Mouse (Mus musculus) frontal cortex, adult 2 months (tissue): Measurements from ENCODE around the gene Hist1h2ab. TPM values are rescaled to one million over a fixed set of nuclear protein-coding genes. Genes with fewer than 3 reads are reported as not detected.
"Not testable (repeated sequence)": the region's sequence is repeated elsewhere in the genome, so short reads cannot be mapped to it uniquely, and the experiment has no call there.

ENCODE experiments used
- DNase-seq, 2 experiments: peaks; one replicate each; pipeline ENCODE4 v3.0.0; 2022; ENCODE audit warnings: low spot score in 1 of 2; ENCODE audit errors: extremely low spot score in 1 of 2
- polyA plus RNA-seq: library from polyadenylated mRNA; depleted of rRNA; stranded (reverse); fragments of >200 nt; gene quantifications from 2 replicates; pipeline ENCODE4 v1.2.3, GENCODE M21; 2012; rRNA removed

Gene Hist1h2ab
- polyA plus RNA-seq, 1 experiment = 0.82 TPM

GRCm38 (mm10) chr13:23768834-23769397 is 18.0 kb downstream of the Hist1h2ab start:
- DNase-seq = no peak

- not testable (repeated sequence) for DNase-seq
Observed at GRCm38 (mm10) chr13:23769613-23770012, 18.7 kb downstream of the Hist1h2ab start, which contains the start of gene Trim38. Trim38 (plus strand) TSS chr13:23769913.

GRCm38 (mm10) chr13:23772561-23773313 is 21.8 kb downstream of the Hist1h2ab start:
- peak; percentile 44 to 62 for DNase-seq

DNA sequence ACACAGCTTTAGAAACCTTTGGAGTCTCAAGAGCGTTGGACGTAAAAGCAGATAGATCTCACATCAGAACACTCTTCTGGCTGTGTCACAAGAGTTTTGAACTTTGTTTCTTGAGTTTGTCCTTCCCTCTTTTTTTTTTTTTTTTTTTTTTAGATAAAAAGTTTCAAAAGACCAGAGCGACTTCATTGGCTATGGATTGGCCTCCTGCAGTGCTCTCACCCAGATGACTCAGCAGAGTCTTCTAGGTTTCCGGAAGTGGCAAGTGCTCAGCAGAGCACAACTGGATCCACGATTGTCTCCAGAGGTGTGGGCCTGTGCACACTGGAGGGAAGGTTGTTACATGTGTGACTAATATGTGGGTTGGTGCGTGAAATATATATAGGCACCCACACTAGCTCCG is 27.4 kb downstream of the Hist1h2ab start:
- DNase-seq = no peak

DNA sequence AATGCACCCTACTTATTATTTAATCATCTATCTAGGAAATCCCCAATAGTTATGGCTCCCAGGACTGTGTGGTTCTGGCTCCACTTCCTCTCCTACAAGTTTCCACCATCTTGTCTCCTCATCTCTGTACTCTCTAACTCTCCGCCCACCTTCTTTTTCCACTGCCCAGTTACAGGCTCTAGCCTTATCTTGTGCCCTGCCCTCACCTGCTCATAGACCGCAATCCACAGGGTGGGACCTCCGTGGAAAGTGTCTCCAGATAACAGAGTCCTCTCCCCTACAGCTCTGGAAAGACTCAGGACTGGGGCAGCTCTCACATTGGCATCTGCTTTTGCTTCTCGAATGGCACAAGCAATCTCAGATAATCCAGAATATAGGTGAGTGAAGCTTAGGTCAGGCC is 28.1 kb downstream of the Hist1h2ab start:
- DNase-seq = no peak

DNA sequence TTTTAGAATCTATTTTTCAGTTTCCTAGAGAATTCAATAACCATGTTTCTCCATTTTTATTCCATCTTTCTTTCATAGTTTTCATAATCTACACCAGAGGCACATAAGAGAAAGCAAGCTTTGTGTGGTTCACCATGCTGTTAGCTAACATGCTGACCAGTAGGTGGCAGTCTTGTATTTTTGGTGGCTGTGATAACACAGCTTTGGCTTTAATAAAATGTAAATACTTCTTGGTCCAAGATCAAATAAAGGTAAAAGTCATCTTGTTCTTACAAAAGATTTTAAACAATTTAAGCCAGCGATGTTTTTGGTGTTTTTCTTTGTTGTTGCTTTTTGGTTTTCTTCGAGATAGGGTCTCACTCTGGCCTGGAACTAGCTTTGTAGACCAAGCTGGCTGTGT is 41.6 kb downstream of the Hist1h2ab start:
- DNase-seq = peak; percentile 4 to 79

DNA sequence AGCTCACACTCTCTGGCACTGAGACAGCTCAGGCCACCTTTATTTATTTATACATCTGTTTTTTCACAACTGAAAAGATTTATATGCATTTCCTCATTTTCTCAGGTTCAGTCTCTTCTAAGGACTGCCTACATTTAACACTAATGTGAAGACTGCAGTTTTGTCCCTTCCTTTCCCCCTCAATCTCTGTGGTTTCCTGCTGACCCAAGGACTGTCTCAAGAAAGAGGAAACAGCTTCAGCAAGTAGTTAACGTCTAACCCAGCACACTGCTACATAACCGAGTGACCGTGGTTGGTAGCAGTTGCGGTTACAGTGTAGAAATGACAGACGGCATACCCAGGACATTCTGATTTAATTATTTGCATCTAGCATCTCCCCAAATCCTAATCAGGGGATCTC is 48.5 kb downstream of the Hist1h2ab start:
- DNase-seq = no peak

Other genes starting within 250 kb of the Hist1h2ab start
- gene Hist1h4h, start 220.1 kb upstream of the Hist1h2ab start, polyA plus RNA-seq = 26.6 and 33.5 TPM in 2 replicates
- 3.9 and 9.2 TPM in 2 replicates for gene Hist1h2af, start 217.2 kb upstream of the Hist1h2ab start, polyA plus RNA-seq
- 0.46 and 0.82 TPM in 2 replicates for gene Hist1h3g, start 215.7 kb upstream of the Hist1h2ab start, polyA plus RNA-seq
- gene Hist1h2bh, start 207.7 kb upstream of the Hist1h2ab start, polyA plus RNA-seq = 0.15 and 0.44 TPM in 2 replicates
- 0.22 and 0.59 TPM in 2 replicates for gene Hist1h3f, start 207.1 kb upstream of the Hist1h2ab start, polyA plus RNA-seq
- gene Hist1h4f, start 199.5 kb upstream of the Hist1h2ab start, polyA plus RNA-seq = 2.8 and 3.7 TPM in 2 replicates
- gene Hist1h1d, start 197.9 kb upstream of the Hist1h2ab start, polyA plus RNA-seq = 0.14 and 0.19 TPM in 2 replicates
- 2.2 and 3.3 TPM in 2 replicates for gene Hist1h3e, start 188.8 kb upstream of the Hist1h2ab start, polyA plus RNA-seq
- 0.56 and 1.7 TPM in 2 replicates for gene Hist1h2ae, start 179.9 kb upstream of the Hist1h2ab start, polyA plus RNA-seq
- 9.7 and 10.4 TPM in 2 replicates for gene Hist1h2bg, start 179.7 kb upstream of the Hist1h2ab start, polyA plus RNA-seq
- gene Hist1h2bf, start 176.9 kb upstream of the Hist1h2ab start, polyA plus RNA-seq = 0.80 and 1.6 TPM in 2 replicates
- 1.6 and 1.9 TPM in 2 replicates for gene Hist1h2ad, start 176.7 kb upstream of the Hist1h2ab start, polyA plus RNA-seq
- gene Hist1h3d, start 175.4 kb upstream of the Hist1h2ab start, polyA plus RNA-seq = 2.8 and 3.4 TPM in 2 replicates
- gene Hist1h4d, start 169.5 kb upstream of the Hist1h2ab start, polyA plus RNA-seq = 3.4 and 4.3 TPM in 2 replicates
- 4.3 and 4.7 TPM in 2 replicates for gene Hist1h2be, start 130.0 kb upstream of the Hist1h2ab start, polyA plus RNA-seq
- 2.8 and 3.3 TPM in 2 replicates for gene Hist1h1e, start 128.6 kb upstream of the Hist1h2ab start, polyA plus RNA-seq
- 1.7 and 2.1 TPM in 2 replicates for gene Hist1h2ac, start 67.2 kb upstream of the Hist1h2ab start, polyA plus RNA-seq
- gene Hist1h2bc, start 66.9 kb upstream of the Hist1h2ab start, polyA plus RNA-seq = 154 and 172 TPM in 2 replicates
- gene Hist1h1t, start 55.3 kb upstream of the Hist1h2ab start, polyA plus RNA-seq = not detected in 2 replicates
- gene Hist1h4c, start 52.7 kb upstream of the Hist1h2ab start, polyA plus RNA-seq = 3.1 and 3.3 TPM in 2 replicates
- gene Hfe, start 40.3 kb upstream of the Hist1h2ab start, polyA plus RNA-seq = 3.8 and 4.4 TPM in 2 replicates
- 40.7 and 52.1 TPM in 2 replicates for gene Hist1h1c, start 12.3 kb upstream of the Hist1h2ab start, polyA plus RNA-seq
- 0.24 and 0.46 TPM in 2 replicates for gene Hist1h3c, start 5.5 kb upstream of the Hist1h2ab start, polyA plus RNA-seq
- 0.74 and 1.3 TPM in 2 replicates for gene Hist1h2bb, start 4.4 kb upstream of the Hist1h2ab start, polyA plus RNA-seq
- gene Hist1h3b, start 1.1 kb downstream of the Hist1h2ab start, polyA plus RNA-seq = 0.76 and 1.1 TPM in 2 replicates
- 2.9 and 4.5 TPM in 2 replicates for gene Hist1h4b, start 5.9 kb downstream of the Hist1h2ab start, polyA plus RNA-seq
- gene Hist1h4a, start 10.1 kb downstream of the Hist1h2ab start, polyA plus RNA-seq = 3.8 and 4.6 TPM in 2 replicates
- gene Hist1h3a, start 11.3 kb downstream of the Hist1h2ab start, polyA plus RNA-seq = 0.86 and 1.2 TPM in 2 replicates
- gene Hist1h1a, start 12.5 kb downstream of the Hist1h2ab start, polyA plus RNA-seq = 0.36 and 0.58 TPM in 2 replicates
- 0.24 and 0.40 TPM in 2 replicates for gene Trim38, start 18.8 kb downstream of the Hist1h2ab start, polyA plus RNA-seq
- gene Slc17a2, start 55.9 kb downstream of the Hist1h2ab start, polyA plus RNA-seq = 0.02 and 0.04 TPM in 2 replicates
- gene Slc17a3, start 88.3 kb downstream of the Hist1h2ab start, polyA plus RNA-seq = not detected in 2 replicates
- gene Slc17a1, start 116.6 kb downstream of the Hist1h2ab start, polyA plus RNA-seq = not detected in 2 replicates
- gene Slc17a4, start 163.9 kb downstream of the Hist1h2ab start, polyA plus RNA-seq = not detected in 2 replicates
- gene Hist1h2ba, start 183.0 kb downstream of the Hist1h2ab start, polyA plus RNA-seq = not detected in 2 replicates
- not detected in 2 replicates for gene Hist1h2aa, start 183.3 kb downstream of the Hist1h2ab start, polyA plus RNA-seq
- 30.6 and 32.2 TPM in 2 replicates for gene Scgn, start 240.1 kb downstream of the Hist1h2ab start, polyA plus RNA-seq